Mouse (Mus musculus) spleen, postnatal 36 days (tissue): ENCODE results near the gene Etv2.

Source experiments
- DNase-seq, 2 experiments: peaks; one replicate each; pipeline ENCODE4 v3.0.0; 2022; ENCODE audit warnings: low spot score in 2 of 2, mixed read lengths in 1 of 2

The Etv2 gene

DNA sequence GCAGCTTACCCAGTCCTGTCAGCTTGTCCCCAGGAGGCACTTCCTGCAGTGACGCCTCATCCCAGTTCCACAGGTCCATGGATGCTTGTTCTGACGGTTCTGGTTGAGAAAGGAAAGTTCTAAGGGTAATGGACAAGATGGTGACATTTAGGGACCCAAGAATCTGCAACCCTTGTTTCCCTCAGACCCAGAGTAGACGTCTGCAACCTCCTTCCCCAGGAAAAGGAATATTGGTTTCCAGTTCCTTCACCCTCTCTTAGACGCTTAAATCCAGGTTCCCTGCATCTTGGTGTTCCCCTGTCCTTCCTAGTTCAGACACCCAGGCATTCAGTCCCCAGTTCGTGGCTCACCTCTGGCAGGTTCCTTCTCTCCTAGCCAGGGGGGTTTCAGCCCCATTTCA lies at the start of gene Etv2:
Gene Etv2, minus strand, starts transcription at position 101 of the 400 bp plus-strand sequence.
- DNase-seq = no peak

DNA sequence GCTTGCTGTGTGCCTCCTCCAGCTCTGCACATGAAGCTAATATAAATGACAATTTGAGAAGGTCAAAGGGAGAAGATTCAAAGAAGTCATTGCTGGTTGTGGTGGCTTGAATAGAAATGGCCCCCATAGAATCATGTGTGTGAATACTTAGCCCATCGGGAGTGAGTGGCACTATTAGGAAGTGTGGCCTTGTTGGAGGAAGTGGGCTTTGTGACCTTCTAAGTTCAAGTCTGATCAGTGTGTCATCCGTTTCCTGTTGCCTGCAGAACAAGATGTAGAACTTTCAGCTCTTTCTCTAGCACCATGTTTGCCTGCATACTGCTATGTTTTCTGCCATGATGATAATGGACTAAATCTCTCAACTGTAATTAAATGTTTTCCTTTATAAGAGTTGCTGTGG lies 47.8 kb upstream of the Etv2 start:
- DNase-seq = no peak

DNA sequence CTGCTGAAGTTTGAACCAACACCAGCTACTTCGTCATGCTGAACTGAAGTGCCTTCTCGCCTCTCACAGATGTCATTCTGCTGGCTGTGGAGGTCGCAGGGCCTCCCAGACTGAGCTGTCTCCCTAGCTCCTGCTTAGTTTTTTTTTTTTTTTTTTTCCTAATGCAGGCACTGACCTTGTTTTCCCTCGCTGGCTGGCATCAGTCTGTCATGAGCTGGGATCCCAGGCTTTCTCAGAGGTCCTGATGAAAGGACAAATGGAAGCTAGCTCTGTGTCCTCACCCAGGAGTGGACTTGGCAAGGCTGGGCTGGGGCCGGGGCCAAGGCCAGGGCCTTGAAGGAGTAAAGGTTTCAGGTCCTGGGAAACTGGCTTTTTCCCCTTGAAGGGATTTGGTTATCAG lies 46.2 kb upstream of the Etv2 start:
- DNase-seq = no peak

DNA sequence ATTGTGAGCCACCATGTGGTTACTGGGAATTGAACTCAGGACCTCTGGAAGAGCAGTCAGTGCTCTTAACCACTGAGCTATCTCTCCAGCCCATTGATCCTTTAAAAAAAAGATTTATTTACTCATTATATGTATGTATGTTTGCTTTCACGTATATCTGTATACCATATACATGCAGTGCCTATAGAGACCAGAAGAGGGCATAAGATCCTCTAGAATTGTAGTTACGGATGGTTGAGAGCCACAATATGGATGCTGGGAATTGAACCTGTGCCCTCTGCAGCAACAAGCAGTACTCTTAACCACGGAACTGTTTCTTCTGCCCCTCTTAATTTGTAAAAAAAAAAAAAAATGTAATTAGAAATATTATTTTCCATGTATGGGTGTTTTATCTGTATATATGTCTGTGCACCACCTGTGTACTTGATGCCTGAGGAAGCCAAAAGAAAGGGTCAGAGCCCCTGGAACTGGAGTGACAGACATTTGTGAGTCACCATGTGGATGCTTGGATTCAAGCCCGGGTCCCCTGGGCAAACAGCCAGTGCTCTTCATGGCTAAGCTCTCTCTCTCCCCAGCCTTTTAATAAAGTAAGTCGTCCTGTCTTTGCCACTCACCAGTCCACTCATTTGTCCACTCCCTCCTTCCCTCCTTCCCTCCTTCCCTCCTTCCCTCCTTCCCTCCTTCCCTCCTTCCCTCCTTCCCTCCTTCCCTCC lies 42.8 kb upstream of the Etv2 start:
- no peak for DNase-seq

DNA sequence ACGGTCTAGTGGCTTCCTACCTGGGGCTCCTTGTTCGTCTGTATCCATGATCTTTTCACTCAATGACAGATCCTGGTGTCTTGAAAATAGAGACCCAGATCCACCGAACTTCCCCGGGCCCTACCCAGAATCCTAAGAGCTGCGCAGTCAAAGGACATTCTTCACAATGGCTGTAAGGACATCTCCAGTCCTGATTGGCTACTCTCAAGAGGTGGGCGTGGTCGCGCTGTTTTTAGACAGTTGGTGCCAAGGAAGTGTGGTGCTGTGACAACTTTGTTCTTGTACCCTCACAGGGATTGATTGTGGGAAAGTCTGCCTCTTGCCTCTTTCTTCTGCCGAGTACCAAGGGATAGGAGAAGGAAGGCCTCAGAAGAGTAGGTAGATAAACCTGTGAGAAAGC lies 35.8 kb upstream of the Etv2 start, which contains the start of gene Pmis2:
Gene Pmis2, minus strand, starts transcription at position 126 of the 400 bp plus-strand sequence.
- no peak for DNase-seq

DNA sequence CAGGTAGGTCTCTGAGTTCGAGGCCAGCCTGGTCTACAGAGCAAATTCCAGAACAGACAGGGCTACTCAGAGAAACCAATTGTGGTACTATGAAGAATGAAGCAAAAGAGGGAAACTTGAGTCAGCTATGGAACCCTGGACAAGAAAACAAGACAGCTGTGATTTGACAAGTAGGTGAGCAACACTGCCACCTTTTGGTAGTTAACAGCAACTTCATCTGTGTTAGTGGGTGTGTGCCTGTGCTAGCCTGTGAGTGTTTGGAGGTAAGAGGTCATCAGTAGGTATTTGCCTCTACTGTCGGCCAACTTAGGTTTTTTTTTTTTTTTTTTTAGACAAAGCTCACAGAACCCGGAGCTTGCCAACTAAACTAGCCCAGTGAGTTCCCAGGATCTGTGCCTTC lies 33.6 kb upstream of the Etv2 start:
- DNase-seq = peak in 1 of 2 experiments; percentile 18

DNA sequence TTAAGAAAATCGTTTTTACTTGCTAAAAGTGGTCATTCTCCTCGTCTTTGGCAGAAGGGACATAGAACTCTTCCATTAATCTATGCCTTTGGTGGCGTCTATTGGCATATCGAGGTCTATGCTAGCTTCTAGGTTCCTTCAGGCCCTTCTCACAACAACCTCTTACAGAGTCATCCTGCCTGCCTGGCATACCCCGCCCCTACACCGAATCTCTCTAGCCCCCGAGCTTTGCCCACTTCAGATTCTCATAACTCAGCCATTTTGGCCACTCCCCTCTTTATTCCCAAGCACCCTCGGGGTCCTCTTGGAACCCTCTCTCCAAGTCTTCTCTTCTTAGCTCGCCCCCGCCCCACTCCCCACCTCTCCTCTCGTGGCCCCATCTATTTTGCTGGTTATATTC lies 29.7 kb upstream of the Etv2 start:
- DNase-seq = no peak

DNA sequence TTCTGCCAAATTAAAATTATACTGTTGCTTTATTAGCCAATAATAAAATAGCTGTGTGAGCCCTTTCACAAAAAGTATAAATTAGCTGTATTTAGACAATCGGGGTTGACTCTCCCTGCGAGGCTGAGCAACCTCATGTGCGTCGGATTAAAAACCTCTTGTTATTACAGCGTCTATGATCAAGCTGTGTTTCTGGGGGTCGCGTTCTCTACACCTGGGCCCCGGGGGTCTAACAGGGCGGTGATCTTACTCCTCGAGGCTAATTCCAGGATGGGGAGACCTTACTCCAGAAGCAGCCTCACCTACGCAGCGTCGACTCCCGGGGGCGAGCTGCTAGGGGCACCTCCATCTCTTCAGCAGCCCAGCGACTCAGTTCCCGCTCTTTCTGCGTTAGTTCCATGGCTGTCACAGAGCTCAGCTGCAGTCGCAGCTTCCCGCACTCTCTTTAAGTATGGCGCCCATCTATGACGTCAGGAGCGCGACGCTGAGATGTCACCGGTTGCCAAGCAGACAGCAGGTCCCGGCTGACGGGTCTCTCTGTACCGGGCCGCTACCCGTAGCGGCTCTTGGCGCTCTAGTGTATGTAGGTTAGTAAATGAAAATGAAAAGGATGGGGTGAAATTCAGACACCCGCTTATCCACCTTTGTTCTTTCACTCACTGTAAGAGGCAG lies 29.0 kb upstream of the Etv2 start, which contains the start of gene Haus5:
Gene Haus5, minus strand, starts transcription at position 466 of the 672 bp plus-strand sequence.
- peak; percentile 87 to 91 for DNase-seq

DNA sequence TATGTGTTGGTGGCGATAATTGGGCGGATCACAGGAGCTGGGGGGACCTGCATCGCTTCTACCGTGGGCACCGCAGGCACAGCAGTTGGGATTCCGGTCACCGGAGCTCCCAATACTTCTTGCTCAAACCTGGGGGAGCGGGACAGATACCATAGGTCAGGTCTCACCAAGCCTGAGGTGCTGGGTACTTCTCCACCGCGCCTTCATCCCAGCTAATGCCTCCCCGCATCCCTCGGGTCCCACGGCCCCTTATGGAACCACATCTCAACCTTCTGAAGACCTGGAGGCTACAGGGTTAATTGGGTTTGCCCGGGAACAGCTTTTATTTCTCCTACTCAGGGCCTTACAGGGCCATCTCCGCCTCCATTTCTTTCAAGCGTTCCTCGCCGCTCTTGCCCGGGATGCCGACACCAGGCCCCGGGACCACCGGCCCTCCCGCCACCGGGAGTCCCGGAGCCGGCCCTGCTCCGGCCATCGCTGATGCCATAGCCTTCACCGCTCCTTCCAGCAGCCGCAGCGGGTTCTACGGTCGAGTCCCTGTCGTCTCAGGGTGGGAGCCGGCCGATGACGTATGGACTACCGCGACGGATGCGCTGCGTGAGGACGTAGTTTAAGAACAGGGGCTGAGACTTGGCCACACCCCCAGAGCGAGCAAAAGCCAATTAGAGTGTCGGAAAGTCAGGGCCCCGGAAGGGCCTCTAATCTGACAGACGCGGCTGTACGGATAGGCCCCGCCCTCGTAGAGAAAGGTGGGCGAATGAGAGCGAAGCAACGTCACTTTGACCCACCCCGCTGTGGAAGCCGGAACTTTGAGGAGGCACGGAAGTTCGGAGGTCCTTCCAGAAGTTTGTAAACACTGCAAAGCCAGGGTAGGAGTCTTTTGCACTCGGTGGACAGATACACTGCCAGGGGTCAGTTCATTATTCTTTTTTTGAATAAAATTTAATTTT lies 14.2 kb upstream of the Etv2 start, which contains the start of gene Rbm42:
Gene Rbm42, minus strand, starts transcription at position 727 of the 950 bp plus-strand sequence.
- peak; percentile 99 for DNase-seq

DNA sequence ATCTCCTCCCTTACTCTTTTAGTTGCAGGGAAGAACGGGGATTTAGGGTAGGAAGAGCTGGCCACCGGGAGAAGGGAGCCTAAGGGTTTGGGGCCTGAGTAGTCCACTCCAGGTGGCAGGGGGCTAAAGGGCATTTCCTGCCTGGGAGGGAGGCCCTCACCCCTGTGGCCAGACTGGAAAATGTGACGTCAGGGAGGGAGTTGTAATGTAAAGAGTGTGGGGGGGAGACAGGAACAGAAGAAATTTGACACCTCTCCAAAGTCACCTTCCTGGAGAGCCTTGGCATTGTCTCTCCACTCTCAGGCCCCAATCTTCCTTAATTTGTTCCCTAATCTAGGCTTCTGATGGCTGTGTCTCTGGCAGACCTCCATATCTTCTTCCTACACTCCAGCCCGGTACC lies 3.4 kb upstream of the Etv2 start:
- DNase-seq = no peak

DNA sequence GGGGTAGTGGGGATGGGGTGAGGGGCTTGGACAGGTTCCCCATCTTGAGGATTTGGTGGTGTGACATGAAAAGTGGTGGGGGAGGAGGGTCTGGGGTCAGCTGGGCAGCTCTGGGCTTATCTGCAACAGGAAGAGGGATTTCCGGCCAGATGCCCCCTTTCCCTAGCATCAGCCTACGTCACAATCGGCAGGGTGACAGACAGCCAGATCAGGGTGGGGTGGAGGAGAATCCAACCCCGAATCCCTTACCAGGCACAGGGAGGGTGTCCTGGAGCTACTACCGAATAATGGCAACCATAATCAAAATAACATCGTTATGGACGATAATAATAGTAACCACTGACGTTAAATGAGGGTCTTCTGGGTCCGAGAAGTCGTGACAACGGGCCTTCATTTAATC lies 743 bp upstream of the Etv2 start:
- DNase-seq = no peak

DNA sequence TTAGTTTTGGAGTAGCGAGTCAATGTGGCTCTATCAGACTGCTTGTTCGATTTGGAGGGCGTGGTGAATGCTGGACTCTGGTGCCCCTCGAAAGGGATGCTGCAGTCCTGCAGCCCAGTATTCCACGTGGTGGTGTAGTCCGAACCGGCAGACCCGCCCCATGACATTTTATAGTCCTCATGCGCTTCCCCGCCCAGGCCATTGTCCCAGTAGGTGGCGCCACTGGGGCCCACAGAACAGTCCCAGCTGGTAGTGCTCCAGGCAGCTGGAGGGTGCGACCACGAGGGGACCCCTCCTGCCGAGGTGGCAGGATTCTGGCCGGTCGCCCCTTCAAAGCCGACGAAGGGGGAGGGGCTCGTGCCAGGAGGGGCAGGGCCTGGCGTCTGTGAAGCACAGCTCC lies 1.0 kb downstream of the Etv2 start:
- peak; percentile 34 to 37 for DNase-seq

DNA sequence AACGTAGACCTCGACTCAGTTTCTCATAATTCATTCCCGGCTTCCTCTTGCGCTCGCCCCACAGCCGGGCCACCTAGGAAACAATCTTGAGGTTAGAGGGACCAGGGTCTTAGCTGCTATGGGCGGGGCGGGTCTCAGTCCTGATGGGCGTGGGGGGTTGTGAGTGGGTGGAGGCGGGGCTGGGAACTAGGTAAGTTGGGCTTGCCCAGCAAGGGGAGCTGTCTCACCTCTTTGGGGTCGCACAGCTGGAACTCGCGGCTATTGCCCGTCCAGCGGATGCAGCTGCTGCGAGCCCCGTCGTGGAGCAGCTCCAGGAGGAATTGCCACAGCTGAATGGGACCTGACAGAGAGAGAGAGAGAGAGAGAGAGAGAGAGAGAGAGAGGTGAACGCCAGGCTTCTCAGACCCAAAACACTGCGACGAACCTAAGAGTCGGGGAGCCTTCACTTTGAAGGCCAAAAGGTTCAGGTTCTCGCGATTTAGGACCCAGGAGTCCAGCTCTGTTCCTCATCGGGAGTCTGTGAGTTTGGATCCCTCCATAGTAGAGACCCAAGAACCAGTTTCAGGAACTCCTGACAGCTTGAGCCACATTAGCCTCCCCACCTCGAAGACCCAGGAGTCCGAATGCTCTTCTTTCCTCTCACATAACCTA lies 1.8 kb downstream of the Etv2 start:
- DNase-seq = no peak

DNA sequence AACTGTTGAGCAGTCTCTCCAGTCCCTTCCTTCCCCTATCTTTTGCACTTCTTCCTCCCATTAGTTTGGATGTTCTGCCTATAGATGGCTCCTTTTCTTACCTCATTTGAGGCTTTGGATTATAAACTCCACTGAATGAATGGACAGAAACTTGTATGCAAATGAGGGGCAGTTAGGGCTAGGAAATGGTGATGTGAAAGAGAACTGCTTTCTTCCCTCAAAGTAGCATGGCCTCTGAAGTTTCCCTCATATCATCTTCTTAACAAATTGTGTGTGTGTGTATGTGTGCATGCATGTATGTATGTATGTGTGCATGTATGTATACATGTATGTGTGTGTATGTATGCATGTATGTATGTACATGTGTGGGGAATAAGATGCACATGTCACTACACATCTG lies 6.6 kb downstream of the Etv2 start:
- no peak for DNase-seq

DNA sequence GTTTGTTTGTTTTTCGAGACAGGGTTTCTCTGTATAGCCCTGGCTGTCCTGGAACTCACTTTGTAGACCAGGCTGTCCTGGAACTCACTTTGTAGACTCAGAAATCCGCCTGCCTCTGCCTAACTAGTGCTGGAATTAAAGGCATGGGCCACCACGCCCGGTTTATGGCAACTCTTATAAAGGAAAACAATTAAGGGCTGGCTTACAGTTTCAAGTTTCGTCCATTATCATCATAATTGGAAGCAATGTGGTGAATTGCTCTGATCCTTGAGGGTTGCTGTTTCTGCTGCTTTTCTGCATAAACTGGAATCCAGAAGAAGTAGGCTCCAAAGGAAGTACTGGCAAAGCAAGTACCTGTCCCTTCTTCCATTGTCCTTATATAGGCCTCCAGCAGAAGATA lies 9.0 kb downstream of the Etv2 start:
- no peak for DNase-seq

DNA sequence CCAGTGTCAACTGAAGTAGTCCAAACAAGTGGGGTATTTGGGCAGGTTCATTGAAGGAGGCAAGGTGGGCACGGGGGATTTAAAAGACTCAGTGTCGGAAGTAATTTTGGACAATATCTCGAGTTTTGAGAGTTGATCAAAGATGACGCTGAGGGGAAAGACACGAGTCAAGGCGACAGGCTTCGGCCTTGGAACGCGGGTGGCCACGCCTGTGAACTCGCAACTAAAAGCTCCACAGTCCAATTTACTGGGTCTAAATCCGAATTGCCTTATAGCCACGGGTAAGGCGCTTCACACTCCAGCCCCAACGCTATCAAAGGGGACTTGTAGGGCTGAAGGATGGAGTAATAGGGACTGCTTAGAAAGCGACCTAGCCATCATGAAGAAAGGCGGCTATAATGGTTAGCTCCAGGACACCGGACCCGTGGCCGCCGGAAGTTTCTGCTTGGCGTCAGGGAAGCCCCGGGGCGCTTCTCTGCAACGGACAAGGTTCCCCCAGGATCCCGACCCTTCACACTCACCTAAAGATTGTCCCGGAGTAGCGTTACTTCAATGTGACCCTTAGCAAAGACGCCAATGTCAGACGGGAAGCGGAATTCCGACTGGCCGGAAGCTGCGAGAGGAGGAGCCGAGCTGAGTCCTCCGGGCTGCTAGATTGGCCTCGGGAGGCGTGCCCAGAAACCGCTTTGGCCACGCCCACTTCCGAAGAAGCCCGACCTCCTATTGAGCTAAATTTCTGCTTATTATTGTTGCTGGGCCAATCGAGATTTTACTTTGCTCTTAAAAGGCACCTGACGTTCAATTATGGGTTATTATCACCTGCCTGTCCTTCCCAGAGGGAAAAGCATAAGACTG lies 9.9 kb downstream of the Etv2 start, which contains the start of gene Cox6b1:
Gene Cox6b1, minus strand, starts transcription at position 622 of the 855 bp plus-strand sequence.
- peak; percentile 84 to 86 for DNase-seq

DNA sequence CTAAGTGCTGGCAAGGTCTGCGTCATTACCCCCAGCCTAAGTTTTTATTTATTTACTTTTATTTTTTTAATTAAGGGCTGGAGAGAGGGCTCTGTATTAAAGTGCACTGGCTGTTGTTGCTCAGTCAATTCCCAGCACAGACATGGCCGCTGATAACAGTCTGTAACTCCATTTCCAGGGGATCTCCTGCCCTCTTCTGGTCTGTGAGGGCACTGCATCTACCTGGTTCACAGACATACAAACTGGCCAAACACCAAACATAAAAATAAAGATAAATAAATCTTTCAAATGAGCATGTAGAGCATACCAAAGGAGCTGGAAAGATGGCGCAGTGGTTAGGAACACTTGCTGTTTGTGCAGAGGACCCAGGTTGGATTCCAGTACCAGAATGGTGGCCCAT lies 16.4 kb downstream of the Etv2 start:
- DNase-seq = no peak

DNA sequence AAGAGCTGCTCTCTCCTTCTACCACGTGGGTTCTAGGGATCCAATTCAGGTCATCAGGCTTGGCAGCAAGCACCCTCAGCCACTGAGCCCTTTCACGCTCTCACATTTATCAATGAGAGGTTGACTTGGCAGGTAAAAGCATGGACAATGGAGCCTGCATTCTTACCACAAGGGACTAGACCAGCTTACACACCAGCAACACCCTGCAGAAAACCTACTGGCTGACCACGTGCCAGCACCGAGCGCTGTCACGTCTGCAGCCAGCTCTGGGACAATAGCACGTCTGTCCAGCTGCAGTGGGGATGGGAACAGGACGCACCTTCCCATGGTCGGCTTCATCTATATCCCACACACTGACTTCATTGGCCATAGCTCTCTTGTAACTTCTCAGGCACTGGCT lies 17.0 kb downstream of the Etv2 start:
- no peak for DNase-seq

DNA sequence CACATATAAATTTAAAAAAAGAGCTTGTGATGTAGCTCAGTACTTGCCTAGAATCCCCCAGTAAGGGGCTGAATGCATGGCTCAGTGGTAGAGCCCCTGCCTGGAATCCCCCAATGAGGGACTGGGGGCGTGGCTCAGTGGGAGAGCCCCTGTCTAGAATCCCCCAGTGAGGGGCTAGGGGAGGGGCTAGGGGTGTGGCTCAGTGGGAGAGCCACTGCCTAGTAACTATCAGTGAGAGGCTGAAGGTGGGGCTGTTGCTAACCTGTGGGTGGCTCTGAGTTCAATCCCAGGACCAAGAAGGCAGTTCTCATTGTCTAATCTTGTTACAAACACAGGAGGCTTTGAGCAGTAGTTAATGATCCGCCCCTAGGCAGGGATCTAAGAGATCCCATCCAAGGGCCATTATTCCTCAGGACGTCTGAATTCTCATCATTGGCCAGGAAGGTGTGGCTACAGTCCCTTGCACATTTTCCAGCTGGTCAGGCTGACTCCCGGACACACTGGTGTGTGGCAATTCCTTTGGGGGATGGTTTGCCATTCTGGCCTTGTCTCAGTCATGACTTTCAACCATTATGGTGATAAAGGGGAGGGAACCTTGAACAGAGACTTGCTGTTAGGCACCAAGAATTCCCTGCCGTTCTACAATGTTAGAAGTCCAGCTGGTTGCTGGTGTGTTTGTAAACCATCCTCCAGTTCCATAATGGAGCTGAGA lies 20.4 kb downstream of the Etv2 start:
- DNase-seq = no peak

DNA sequence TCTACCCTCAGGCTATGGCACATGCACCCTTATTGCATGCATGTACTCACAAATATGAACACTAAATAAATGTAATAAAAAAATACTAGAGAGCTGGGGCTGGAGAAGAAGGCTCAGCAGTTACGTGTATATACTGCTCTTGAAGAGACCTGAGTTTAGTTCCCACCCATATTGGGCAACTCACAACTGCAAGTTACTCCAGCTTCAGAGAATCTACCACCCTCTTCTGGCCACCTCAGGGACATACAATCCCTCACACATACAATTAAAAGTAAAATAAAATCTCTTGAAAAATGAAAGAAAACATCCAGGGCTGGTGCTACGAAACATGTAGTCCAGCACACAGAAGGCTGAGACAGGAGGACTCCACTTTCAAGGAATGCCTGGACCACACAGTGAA lies 21.2 kb downstream of the Etv2 start:
- DNase-seq = no peak
